Mouse (Mus musculus): ENCODE data around the gene Pdlim3.
A peak's percentile ranks its signal among the peaks of the same experiment; 100 is the strongest.

Pdlim3 gene

DNA sequence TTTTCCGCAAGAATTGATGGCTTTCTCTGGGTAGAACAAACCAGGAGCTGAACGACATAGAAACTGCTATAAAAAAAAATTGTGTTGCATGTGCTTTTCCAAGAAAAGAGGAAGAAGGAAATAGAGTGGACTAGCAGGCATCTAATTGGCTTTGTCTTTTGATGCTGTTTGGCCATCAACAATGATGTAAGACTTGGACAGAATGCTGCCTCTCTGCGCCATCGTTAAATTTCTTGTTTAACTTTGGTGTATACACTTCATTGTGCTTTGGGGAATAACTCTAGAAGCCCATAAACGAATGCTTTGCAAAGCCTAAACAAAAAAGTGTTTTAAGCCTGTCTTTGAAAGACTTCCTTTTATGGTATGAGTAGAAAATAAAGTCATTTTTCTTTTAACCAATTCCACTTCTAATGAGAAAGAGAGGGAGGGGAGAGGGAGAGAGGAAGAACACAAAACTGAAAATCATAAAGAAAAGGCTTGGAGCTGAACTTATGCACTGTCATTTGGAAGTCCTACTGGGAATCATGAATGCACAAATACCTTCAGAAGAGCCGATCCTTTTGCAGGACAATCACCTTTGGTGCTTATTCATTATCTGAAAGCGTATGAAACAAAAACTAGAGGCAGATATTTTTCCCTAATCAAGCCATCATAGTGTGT is 20.5 kb downstream of the Pdlim3 start:
- no peak for DNase-seq (ENCODE audit: low spot score in 2 of 2)

DNA sequence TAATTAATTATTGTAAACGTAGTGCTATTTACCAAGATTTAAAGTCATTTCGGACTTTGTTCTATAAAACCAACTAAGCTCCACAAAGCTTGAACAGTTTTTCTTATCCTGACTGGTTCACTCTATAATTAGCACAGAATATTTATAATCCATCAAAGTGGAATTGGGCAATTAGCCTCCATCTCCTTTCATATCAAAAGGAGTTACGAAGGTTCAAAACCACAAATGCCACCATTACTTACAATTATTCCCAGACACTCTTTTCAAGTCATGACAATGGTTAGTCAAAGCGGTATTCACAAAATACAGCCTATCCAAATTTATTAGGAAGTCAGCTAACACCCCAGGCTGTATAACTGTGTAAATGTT is 21.0 kb downstream of the Pdlim3 start:
- no peak for DNase-seq (ENCODE audit: low spot score in 2 of 2)

DNA sequence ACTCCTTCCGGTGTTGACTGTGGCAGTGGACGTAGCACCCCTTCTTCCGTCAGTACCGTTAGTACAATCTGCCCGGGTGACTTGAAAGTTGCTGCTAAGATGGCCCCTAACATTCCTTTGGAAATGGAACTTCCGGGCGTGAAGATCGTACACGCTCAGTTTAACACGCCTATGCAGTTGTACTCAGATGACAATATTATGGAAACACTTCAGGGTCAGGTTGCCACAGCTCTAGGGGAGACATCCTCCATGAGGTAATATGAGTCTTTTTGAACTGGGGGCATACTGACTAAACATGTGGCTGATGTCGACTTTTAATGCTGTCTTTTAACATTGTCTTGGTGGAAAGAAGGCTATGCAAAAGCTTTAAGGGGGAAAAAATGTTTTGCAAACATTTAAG is 28.4 kb downstream of the Pdlim3 start:
- no peak for DNase-seq (ENCODE audit: low spot score in 2 of 2)

DNA sequence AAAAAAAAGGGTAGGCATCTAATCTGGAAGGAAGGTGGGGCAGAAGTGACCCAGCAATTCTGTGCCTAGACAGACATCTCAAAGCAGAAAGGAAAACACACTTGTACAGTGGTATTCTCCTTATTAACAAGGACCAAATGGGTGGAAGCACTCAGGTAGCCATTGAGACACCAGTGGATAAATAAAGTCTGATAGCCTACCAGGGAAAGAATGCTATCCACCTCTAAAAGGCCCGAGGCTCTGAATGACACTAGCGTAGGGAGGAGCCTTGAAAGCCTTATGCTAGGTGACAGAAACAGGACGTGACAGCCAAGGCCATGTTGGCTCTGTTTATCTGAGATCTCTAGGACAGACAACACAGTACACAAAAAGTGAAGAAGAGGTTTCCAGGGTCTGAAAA is 31.2 kb downstream of the Pdlim3 start:
- no peak for DNase-seq (ENCODE audit: low spot score in 2 of 2)

DNA sequence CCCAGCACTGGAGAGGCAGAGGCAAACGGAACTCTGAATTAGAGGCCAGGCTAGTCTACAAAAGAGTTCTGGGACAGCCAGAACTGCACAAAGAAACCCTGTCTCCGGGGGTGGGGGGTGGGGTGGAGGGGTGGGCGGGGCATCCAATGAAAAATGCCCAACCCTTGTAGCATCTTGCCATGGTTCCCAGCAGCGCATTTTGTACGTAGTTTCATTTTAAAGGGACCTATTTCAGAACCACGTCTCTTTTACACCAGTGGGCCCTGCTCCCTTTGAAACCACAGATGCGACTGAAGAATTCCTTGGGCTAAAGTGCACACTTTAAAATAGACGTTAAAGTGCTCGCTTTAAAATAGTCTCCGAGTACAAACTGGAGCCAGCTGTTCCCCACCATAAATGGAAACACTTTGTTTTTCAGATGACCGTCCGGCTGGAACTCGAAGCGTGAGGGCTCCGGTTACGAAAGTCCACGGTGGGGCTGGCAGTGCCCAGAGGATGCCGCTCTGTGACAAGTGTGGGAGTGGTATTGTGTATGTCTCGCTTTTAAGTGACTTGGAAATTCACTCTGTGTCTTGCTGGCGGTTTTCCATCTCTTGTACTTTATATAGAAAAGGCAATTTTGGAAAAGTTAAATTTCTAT is 31.9 kb downstream of the Pdlim3 start:
- no peak for DNase-seq (ENCODE audit: low spot score in 2 of 2)

DNA sequence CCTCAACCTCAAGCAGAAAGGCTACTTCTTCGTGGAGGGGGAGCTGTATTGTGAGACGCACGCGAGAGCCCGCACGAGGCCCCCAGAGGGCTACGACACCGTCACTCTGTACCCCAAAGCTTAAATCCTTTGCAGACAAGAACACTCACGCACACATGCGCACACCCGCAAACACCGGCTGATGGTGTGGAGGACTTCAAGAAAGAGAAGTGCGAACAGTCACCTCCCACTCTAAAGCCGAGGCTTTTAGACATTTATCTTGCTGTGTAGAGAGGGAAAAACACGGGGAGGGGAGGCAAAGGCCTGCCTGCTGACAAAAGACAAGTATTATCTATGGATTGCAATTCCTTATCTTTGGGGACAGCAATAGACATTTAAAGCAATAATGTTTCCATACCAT is 33.6 kb downstream of the Pdlim3 start:
- no peak for DNase-seq (ENCODE audit: low spot score in 2 of 2)

DNA sequence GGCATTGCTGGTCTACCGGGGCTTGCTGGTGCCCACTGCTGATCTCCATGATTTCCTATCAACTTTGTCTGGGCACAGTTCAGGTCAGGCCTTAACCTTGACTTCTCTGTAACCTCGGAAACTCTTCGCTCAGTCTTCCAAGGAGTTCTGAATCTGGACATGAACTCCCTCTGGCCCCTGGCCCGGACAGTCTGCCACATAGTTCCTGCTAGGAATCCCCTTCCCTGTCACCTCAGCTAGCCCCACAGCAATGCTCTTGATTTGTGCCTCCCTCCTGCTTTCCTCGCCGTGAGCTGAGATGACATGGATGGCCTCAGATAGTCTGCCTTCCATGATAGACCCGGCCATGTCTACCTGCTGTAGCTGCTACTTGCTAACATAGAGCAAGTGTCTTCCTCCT is 35.1 kb downstream of the Pdlim3 start:
- DNase-seq (ENCODE audit: low spot score in 2 of 2) = no peak

DNA sequence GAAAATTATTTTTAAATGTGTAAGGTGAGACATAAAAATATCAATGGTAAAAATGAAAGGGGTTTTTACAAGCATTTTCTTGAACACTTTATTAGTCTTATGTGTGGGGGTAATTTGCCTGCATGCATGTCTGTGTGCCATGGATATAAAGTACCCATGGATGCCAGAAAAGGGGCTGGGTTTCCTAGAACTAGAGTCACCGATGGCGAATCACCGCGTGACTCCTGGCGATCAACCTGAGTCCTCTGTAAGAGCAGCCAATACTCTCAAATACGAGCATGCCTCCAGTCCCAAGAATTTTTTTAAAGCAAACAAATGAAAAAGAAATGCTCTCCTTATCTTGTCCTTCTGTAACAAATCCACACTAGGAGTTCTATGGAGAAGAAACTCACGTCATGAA is 36.9 kb downstream of the Pdlim3 start:
- no peak for DNase-seq (ENCODE audit: low spot score in 2 of 2)

DNA sequence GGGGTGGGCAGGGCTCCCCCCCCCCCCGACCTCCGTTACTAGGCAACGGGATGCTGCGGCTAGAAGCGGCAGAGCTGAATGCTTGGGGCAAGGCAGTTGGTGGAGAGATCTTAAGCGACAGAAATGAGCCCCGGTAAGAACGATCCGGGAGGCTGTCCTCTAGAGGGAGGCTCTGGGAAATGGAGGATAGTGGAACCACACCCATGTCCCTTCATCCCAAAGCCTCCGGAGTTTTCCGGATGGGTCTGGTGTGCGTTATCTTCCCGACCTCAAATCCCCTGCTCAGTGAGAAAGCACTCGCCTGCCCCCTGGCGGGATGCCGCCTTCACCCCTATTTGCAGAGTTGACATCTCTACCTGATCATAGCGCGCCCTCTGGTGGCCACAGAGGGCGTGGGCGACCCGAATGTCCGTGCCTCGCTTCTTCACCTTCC is 49.3 kb downstream of the Pdlim3 start, which contains the start of gene Ccdc110:
TSS of gene Ccdc110 (plus strand) at position 38 of the 433 bp plus-strand sequence.
- peak; percentile 96 to 99 for DNase-seq (ENCODE audit: low spot score in 2 of 2)

DNA sequence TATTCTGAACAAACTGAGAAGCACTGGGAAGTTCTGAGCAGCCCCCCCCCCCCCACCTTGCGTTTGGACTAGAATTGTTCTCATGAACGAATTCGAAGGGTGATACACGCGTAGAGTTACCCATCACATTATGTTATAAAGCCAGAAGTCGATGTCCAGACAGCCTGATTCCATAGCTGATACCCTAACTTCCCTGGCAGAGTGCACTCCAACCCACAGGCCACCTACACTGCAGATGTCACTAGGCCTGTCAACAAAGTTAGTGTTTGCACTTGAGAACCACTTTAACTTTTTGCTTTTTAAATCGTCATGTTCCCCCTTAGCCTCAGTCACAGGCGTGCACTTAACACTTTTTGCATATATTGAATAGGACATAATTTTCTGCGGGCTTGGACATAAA is 51.7 kb downstream of the Pdlim3 start:
- DNase-seq (ENCODE audit: low spot score in 2 of 2) = no peak

DNA sequence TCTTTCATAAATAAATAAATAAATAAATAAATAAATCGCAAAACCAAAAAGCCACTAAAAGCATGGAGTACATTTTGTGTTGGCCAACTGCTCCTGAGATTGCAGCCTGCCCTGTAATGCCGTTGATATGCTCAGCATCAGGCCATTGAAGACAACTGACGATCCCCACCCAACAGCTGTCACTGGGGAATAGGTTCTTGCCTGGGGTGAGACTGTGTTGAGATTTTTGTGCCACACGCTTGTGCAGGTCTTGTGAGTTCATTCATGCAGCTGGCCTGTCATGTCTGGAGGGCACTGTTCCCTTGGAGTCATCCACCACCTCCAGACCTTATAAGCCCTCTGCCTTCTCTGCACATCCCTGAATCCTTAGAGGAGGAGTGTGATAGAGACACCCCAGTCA is 61.0 kb downstream of the Pdlim3 start:
- no peak for DNase-seq (ENCODE audit: low spot score in 2 of 2)

DNA sequence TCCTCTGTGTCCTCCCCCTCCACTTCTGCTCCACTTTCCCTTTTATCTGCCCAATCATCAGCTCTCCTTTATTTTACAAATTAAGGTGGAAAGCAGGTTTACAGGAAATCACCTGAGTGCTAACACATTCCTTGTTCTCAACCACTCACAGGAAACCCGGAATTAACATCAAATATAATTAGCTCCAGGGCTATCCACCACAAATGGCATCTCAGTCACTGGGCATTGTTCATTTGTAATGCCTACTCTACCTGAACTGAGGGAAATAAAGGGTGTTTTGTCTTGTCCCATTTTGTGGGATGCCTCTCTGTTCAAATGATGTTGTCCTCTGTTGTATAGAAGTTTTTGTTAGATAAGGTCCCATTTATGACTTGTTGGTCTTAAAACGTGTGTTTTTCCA is 65.4 kb downstream of the Pdlim3 start:
- DNase-seq (ENCODE audit: low spot score in 2 of 2) = no peak
